Mouse (Mus musculus): ENCODE data around the gene Col7a1. TPM values are rescaled to one million over a fixed set of nuclear protein-coding genes. Genes with fewer than 3 reads are reported as not detected.
A peak's percentile ranks its signal among the peaks of the same experiment; 100 is the strongest.

The Col7a1 gene
- total RNA-seq, 2 experiments from 2014 or later = 0.42 TPM; not detected in 1

GRCm38 (mm10) chr9:109009636-109010315 is 56.4 kb downstream of the Col7a1 start:
- peak; percentile 95 for ATAC-seq (replicated peaks; ENCODE audit: low FRiP score, low TSS enrichment, poor library complexity, severe bottlenecking)

DNA sequence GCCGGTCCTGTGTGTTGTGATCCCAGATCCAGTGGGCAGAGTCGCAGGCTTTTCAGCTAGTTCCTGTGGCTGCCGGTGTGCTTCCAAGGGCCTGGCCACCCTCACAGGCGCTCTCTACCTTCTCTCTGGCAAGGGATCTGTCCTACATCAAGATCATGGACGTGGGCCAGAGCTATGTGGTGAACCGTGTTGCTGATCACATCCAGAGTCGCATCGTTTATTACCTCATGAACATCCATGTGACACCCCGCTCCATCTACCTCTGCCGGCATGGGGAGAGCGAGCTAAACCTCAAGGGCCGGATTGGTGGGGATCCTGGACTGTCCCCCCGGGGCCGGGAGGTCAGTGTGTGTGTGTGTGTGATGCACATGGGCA is 56.9 kb downstream of the Col7a1 start:
- ATAC-seq (replicated peaks; ENCODE audit: low FRiP score, low TSS enrichment, poor library complexity, severe bottlenecking) = no peak

GRCm38 (mm10) chr9:109015397-109015796 is 62.0 kb downstream of the Col7a1 start:
- ATAC-seq (replicated peaks; ENCODE audit: low FRiP score, low TSS enrichment, poor library complexity, severe bottlenecking) = peak; percentile 80

- ATAC-seq (replicated peaks; ENCODE audit: low FRiP score, low TSS enrichment, poor library complexity, severe bottlenecking) = peak; percentile 81
Observed at GRCm38 (mm10) chr9:109016973-109017604, 63.7 kb downstream of the Col7a1 start.

- ATAC-seq (replicated peaks; ENCODE audit: low FRiP score, low TSS enrichment, poor library complexity, severe bottlenecking) = no peak
Observed at GRCm38 (mm10) chr9:109021428-109021827, 68.0 kb downstream of the Col7a1 start.

- ATAC-seq (replicated peaks; ENCODE audit: low FRiP score, low TSS enrichment, poor library complexity, severe bottlenecking) = no peak
Observed at GRCm38 (mm10) chr9:109022866-109023685, 69.7 kb downstream of the Col7a1 start.

- no peak for ATAC-seq (replicated peaks; ENCODE audit: low FRiP score, low TSS enrichment, poor library complexity, severe bottlenecking)
Observed at GRCm38 (mm10) chr9:109027521-109027920, 74.1 kb downstream of the Col7a1 start.

DNA sequence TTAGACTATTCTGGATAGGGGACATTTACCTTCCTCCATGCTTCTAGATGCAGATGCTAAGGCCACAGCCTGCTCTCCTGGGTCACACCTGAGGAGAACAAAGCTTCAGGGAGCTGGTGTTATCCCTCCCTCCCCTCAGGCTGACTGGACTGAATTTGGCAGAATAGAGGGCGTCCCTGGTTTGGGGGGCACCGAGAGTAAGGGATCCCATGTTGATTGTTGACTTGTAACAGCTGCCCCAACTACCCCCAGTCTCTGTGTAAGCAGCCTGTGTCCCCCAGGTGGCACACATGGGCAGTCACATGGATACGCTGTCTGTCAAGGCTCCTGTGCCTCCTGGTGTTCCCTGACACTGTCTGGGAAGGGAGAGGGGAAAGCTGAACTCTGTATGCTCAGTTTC is 75.0 kb downstream of the Col7a1 start:
- no peak for ATAC-seq (replicated peaks; ENCODE audit: low FRiP score, low TSS enrichment, poor library complexity, severe bottlenecking)

DNA sequence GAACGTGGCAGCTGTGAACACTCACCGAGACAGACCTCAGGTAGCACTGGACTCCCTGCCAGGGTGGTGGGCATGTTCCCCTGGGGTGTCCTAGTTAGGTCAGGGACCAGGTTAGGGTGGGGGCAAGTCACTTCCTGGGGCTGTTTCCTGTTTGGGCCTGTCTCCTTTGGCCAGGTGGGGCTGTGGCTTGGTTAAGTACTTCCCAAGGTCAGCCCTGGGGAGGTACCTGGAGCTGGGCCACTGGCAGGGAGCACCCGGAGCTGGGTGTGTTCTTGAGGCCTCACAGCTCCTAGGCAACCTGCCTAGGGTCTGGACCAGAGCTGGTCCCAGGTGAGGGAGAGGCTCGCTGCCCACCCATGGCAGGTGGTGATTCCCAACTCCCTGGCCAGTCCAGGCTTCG is 75.5 kb downstream of the Col7a1 start:
- ATAC-seq (replicated peaks; ENCODE audit: low FRiP score, low TSS enrichment, poor library complexity, severe bottlenecking) = no peak

DNA sequence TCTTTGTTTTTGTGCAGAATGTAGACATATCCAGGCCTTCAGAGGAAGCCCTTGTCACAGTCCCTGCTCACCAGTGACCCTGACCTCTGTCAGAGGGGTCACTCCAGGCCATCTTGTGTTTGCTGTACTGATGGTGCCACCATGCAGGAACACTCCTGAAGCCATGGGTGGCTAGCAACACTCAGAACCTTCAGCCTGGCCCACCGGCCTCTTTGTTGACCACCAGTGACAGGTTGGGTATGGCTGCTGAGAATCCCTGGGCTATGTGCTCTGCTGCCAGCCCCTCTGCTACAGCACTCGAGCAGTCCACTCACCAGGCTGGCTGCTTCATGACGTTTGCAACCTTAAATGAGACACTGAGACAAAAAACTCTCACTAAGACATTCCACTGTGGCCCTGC is 76.9 kb downstream of the Col7a1 start:
- ATAC-seq (replicated peaks; ENCODE audit: low FRiP score, low TSS enrichment, poor library complexity, severe bottlenecking) = no peak

- ATAC-seq (replicated peaks; ENCODE audit: low FRiP score, low TSS enrichment, poor library complexity, severe bottlenecking) = no peak
Observed at GRCm38 (mm10) chr9:109031001-109031400, 77.6 kb downstream of the Col7a1 start.

GRCm38 (mm10) chr9:109031686-109032085 is 78.3 kb downstream of the Col7a1 start:
- no peak for ATAC-seq (replicated peaks; ENCODE audit: low FRiP score, low TSS enrichment, poor library complexity, severe bottlenecking)

DNA sequence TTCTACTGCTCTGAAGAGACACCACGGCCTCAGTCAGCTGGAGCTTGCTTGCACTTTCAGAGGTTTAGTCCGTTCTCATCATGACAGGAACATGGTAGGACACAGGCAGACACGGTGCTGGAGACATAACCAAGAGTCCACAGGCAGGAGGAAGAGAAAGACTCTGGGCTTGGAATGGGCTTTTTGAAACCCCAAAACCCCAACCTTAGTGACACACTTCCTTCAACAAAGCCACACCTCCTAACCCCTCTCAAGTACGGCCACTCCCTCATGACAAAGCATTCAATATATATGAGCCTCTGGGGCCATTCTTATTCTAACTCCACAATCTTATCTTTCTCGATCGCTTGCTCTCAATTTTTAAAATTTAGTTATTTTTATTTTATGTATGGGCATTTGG is 79.0 kb downstream of the Col7a1 start:
- ATAC-seq (replicated peaks; ENCODE audit: low FRiP score, low TSS enrichment, poor library complexity, severe bottlenecking) = 0 out of 2 replicates have a peak, but pooled peaks have one; percentile 63

Other genes starting within 250 kb of the Col7a1 start
- 29.8 and 36.7 TPM in 2 replicates for gene Ip6k2, start 169.8 kb upstream of the Col7a1 start, total RNA-seq (2014; fragmentation: Nextera tagmentation)
- 31.3 and 48.7 TPM in 2 replicates for gene Ip6k2, start 169.8 kb upstream of the Col7a1 start, total RNA-seq (2017)
- 8.6 and 12.2 TPM in 2 replicates for gene Nckipsd, start 145.2 kb upstream of the Col7a1 start, total RNA-seq (2014; fragmentation: Nextera tagmentation)
- 1.0 and 2.3 TPM in 2 replicates for gene Nckipsd, start 145.2 kb upstream of the Col7a1 start, total RNA-seq (2017)
- not detected in 2 replicates for gene Celsr3, start 127.3 kb upstream of the Col7a1 start, total RNA-seq (2014; fragmentation: Nextera tagmentation)
- 0.05 TPM in 1 of 2 replicates, not detected in the other for gene Celsr3, start 127.3 kb upstream of the Col7a1 start, total RNA-seq (2017)
- 5.7 and 5.8 TPM in 2 replicates for gene Slc26a6, start 100.3 kb upstream of the Col7a1 start, total RNA-seq (2014; fragmentation: Nextera tagmentation)
- gene Slc26a6, start 100.3 kb upstream of the Col7a1 start, total RNA-seq (2017) = 0.30 and 1.4 TPM in 2 replicates
- gene Tmem89, start 39.0 kb upstream of the Col7a1 start, total RNA-seq (2014; fragmentation: Nextera tagmentation) = 2.7 TPM in 1 of 2 replicates, not detected in the other
- not detected in 2 replicates for gene Tmem89, start 39.0 kb upstream of the Col7a1 start, total RNA-seq (2017)
- gene Uqcrc1, start 17.0 kb upstream of the Col7a1 start, total RNA-seq (2014; fragmentation: Nextera tagmentation) = 281 and 361 TPM in 2 replicates
- 283 and 345 TPM in 2 replicates for gene Uqcrc1, start 17.0 kb upstream of the Col7a1 start, total RNA-seq (2017)
- gene Ucn2, start 32.4 kb downstream of the Col7a1 start, total RNA-seq (2014; fragmentation: Nextera tagmentation) = 1.2 TPM in 1 of 2 replicates, not detected in the other
- gene Ucn2, start 32.4 kb downstream of the Col7a1 start, total RNA-seq (2017) = not detected in 2 replicates
- 6.2 and 22.7 TPM in 2 replicates for gene Pfkfb4, start 38.2 kb downstream of the Col7a1 start, total RNA-seq (2014; fragmentation: Nextera tagmentation)
- gene Pfkfb4, start 38.2 kb downstream of the Col7a1 start, total RNA-seq (2017) = 4.8 and 11.5 TPM in 2 replicates
- 52.0 and 52.8 TPM in 2 replicates for gene Shisa5, start 85.0 kb downstream of the Col7a1 start, total RNA-seq (2014; fragmentation: Nextera tagmentation)
- 37.6 and 74.5 TPM in 2 replicates for gene Shisa5, start 85.0 kb downstream of the Col7a1 start, total RNA-seq (2017)
- 17.1 and 29.7 TPM in 2 replicates for gene Trex1, start 106.1 kb downstream of the Col7a1 start, total RNA-seq (2014; fragmentation: Nextera tagmentation)
- gene Trex1, start 106.1 kb downstream of the Col7a1 start, total RNA-seq (2017) = 4.7 and 5.1 TPM in 2 replicates
- 14.9 and 26.3 TPM in 2 replicates for gene Atrip, start 120.5 kb downstream of the Col7a1 start, total RNA-seq (2014; fragmentation: Nextera tagmentation)
- gene Atrip, start 120.5 kb downstream of the Col7a1 start, total RNA-seq (2017) = 9.8 and 19.2 TPM in 2 replicates
- 12.2 and 17.1 TPM in 2 replicates for gene Ccdc51, start 128.9 kb downstream of the Col7a1 start, total RNA-seq (2014; fragmentation: Nextera tagmentation)
- gene Ccdc51, start 128.9 kb downstream of the Col7a1 start, total RNA-seq (2017) = 14.2 and 16.6 TPM in 2 replicates
- 418 and 530 TPM in 2 replicates for gene Tma7, start 129.0 kb downstream of the Col7a1 start, total RNA-seq (2014; fragmentation: Nextera tagmentation)
- 113 and 115 TPM in 2 replicates for gene Tma7, start 129.0 kb downstream of the Col7a1 start, total RNA-seq (2017)
- 1.3 TPM in 1 of 2 replicates, not detected in the other for gene Plxnb1, start 141.8 kb downstream of the Col7a1 start, total RNA-seq (2014; fragmentation: Nextera tagmentation)
- not detected in 2 replicates for gene Plxnb1, start 141.8 kb downstream of the Col7a1 start, total RNA-seq (2017)
- not detected in 2 replicates for gene Fbxw21, start 208.5 kb downstream of the Col7a1 start, total RNA-seq (2014; fragmentation: Nextera tagmentation)
- not detected in 2 replicates for gene Fbxw21, start 208.5 kb downstream of the Col7a1 start, total RNA-seq (2017)
- not detected in 2 replicates for gene Fbxw13, start 242.4 kb downstream of the Col7a1 start, total RNA-seq (2014; fragmentation: Nextera tagmentation)
- not detected in 2 replicates for gene Fbxw13, start 242.4 kb downstream of the Col7a1 start, total RNA-seq (2017)

Measured in megakaryocyte-erythroid progenitor cell, adult 5-6 weeks (primary cell).